Mouse (Mus musculus) CD4-positive, CD25-positive, alpha-beta regulatory T cell, adult 2 months (primary cell): ENCODE measurements at regions not wholly inside any gene's neighbourhood (a gene's known extent, or its start where the extent isn't known, plus 50 kb on each side); places are given as distances from the start of the nearest gene placed in this dataset.
"Not testable (repeated sequence)": the region's sequence is repeated elsewhere in the genome, so short reads cannot be mapped to it uniquely, and the experiment has no call there.

Source experiments
- DNase-seq: peaks from one replicate; pipeline ENCODE4 v3.0.0-alpha.2; 2012; ENCODE audit warnings: low read depth, low spot score

DNA sequence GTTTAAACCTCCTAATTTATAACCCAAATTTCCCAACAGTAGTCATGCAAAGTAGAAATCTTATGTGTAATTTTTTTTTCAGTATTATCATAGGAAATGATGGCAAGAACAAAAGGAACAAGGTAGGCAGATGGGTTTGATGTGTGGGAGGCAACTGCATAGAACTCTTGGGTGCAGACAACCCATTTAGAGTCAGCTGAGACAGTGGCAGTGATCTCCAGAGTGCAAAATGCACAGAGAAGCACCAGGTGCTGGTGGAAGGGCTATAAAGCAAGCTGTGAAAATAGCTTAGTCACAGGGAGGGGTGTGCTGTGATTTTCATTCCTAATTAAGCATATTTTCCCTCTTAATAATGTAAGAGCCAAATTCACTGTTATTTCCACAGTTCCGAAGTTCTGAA is 130.5 kb downstream of the Car2 start:
- no peak for DNase-seq

DNA sequence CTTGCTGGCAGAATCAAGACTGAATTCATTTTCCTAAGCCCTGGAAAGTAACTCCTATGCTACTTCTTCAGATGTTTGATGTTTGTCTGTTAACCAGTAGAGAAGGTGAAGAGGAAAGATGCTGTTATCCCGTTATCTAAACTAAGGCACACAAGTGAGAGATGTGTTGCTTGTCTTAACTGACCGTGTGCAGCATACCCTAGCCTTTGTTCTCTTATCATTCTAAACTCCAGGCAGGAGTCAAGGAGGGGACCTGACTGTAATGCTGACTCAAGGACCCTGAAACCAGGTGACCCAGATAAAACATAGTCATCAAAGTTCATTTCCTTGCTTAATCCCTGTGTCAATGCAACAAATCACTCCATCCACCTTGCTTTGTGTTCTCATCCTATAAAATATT is 136.7 kb downstream of the Car2 start:
- no peak for DNase-seq

DNA sequence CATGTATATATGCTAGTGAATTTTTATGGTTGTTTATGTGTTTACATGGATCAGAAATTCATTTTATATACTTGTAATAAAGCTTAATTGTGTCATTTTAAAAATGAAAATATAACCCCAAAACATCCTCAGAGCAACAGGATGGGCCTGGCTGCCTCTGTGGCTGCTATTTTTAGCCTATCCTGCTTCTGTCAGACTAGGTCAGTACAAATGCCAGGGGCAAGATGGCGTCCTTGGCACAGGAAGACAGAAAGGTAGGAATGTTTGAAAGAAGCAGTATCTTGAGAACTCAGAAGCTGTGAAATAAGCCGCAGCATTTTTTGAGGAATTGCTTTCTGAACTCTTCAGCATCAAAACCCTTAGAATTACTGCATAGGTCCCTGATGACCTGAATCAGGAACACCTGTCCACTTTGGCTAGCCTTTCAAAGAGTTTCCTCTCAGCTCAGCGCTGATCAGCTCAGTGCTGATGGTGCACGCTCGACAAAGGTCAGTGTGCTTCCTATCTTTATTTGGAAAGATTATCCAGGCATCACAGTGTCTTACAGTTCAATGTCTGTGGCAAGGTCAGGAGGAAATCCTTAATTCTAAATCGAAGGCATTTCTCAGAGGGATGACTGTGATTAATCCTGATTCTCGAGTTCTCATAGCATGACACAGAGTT is 154.9 kb downstream of the Car2 start:
- DNase-seq = no peak

DNA sequence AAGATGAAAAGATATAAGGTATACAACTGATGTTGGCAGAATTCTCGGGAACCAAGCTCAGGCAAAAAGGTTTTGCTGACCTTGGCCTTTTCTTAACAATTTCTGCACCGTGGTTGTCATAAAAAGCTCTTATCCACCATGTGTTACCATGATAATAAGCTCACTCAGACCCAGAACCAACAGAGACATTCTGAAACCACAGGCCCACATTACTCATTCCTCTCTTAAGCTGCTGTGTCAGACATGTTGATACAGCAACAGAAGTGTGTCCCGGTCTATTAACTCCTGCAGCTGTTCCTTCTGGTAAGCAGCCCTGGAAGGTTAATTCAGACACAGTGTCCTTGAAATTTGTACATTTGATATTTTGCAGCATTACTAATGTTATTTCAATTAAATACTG is 167.9 kb downstream of the Car2 start:
- no peak for DNase-seq

DNA sequence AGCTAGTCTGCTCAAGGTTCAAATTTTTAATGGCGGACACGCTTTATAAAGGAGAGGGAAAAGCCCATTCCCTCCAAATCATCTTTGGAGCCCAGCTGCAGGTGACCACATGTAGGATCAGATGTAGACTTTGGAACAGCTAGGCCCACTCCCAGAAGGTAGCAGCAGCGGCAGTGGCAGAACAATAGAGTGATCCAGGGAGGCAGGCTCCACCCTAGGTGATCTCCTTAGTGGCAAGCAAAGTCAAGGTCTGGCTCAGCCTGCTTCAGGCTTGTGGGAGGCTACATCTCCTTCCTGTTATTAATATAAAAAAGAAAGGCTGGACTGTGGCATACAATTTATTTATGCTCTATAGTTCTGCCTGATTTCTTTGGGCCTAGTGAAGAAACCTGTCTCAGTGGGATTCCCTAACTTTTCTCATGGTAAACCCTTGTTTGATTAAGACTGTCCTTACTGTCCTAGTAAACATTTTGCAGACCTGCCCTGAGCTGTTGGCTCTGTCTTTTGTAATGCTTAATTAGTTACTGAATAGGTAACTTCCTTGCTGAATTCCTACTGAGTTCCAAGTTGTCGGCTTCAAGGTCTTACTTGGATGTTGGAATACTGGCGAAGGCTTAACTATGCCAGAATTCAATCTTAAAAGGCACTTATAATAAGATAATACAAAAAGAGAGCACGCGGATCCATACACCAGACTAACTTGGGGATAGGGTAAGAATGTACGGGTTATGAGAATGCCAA is 169.6 kb downstream of the Car2 start:
- DNase-seq = not testable (repeated sequence)

DNA sequence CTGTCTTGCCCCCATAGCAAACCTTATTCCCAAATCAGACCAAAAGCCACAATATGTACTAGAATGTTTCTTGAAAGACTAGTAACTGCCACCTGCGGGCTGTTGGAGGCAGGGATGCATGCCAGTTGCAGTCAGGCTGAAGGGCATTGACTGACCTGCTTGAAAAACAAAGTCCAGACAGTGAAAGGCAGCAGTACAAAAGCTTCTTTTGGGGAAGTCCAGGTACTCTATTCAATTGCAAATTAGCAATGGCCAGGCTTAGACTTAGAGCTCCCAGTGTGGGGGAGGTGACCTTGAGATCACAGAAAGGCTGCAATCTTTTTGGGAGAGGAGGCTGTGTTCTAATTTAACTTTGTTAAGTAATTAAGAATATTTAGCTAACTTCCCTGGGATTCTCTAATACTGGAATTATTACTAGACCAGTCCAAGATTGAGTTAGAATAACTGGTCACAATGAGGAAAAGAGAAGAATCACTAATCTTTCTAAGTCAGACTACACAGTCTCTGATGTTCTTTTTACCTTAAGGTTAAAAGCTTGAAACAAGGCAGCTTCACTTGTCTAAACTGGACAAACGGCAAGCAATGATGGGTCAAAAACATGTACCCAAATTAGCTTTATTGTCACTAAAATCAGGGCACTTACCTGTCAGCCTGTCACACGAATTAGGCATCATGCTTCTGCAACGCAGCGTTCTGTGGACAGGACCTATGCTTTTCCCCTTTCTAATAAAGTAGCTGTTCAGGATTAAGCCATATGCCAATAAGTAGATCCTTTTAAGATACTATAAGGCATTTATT is 170.9 kb downstream of the Car2 start:
- DNase-seq = not testable (repeated sequence)

DNA sequence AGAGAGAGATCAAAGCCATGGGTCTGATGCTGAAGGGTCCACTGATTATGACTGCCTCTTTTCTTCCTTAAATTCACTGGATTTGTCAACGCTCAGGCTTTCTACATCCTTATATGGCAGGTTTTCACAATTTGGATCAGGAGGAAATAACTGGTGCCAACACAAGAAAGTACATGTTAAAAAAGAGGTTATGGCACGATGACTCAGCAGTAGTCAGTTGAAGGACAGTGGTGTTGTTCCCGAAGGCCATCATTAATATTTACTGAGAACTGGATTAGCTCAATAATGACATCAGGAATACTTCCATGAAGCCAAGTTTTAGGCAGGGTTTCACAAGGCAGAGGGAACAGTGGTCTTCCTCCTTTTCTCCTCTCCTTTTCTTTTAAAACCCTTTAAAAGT is 179.6 kb downstream of the Car2 start:
- DNase-seq = no peak

DNA sequence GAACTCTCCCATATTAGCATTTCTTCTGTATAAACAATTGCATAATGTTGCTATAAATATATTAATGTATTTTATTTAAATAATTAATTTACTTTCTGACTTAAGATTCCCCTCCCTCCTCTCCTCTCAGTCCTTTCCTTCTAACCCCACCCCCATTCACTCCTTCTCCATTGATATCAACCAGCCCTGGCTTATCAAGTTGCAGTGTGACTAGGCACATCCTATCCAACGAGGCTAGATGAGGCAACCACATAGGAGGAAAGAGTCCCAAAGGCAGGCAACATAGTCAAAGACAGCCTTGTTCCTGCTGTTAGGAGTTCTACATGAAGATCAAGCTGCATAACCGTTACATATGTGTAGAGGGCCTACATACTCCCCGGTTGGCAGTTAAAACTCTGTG is 182.2 kb downstream of the Car2 start:
- DNase-seq = no peak

DNA sequence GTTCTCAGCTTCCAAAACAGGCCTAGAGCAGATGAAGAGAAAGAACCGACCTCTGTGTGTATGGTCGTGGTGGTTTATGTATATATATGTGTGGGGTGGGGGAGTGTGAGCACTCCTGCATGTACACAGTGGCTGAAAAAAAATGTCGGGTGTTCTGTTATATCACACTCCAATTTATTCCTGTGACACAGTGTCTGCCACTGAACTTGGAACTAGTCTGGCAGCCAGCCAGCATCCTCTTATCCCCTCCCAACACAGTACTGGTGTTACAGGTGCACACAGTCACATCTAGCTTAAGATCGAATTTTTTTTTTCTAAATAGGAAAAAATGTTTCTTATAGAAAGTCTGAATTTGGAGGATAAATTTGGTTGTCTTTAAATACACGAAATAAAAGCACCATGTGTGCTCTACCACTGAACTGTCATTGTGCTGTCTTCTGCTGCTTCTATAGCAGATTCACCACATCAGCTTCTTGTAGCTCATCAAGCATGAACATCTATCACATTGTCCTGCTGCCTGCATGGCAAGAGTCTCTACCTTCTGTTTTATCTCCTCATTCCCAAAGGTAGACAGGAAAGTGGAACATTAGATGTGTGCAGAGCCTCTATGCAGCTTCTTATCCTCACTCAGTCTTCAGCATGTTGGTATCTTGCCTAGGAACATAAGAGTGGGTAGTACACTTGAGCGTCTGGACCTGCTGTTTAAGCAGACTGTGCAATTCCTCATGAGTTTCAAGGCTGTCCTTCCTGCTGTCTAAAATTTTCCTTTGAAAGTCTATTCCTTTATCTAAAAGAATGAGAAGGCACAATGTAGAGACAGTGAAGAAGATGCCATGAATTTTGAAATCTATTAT is 185.2 kb downstream of the Car2 start:
- DNase-seq = no peak

DNA sequence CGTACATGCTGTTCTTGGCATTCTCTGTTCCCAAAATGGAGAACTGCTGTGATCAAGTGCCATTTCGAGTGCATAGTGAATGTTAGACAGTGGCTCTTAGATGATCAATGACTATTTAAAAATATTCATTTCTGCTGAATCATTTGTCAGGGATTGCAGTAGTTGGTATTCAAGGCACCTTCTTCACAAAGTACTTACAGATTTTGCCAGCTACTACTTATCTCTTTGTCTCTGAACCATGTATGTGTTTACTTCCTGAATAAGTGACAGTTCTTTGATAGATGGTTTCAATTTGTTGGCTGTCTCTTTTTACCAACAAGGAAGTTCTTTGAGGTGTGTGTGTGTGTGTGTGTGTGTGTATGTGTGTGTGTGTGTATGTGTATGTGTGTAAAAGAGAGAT is 187.3 kb downstream of the Car2 start:
- peak; percentile 8 for DNase-seq

DNA sequence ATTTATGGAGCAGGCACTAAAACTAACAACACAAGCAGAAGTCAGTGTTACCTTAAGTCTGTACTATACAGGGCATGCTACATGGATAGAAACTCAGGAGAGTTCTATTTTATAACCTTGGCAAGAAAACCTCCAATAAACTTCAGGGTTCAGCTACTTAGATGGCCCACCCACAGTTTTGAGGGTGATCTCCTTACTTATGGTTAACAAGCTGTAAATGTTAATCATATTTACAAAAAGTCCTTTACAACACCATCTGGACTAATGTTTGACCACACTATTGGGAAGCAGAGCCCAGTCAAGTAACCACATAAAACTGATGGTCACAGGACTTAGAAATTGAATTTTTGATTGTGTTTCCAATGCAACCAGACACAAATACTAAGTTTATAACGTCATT is 187.8 kb downstream of the Car2 start:
- no peak for DNase-seq

DNA sequence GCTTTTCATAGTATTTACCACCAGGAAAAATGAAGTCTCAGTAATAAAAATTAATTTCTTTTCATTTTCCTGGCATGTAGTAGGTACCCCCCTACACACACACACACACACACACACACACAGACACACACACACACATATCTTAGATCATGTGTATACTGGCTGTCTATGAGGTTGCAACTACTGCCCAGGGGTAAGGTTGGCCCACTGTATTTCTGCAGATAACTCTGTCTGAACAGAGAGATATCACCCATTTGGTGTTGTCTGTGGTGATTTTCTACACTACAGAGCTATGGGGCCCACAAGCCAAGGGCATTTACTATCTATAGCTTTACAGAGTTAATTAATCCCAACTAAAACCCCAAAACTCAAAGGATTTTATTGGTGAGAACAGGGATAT is 188.9 kb downstream of the Car2 start:
- no peak for DNase-seq

DNA sequence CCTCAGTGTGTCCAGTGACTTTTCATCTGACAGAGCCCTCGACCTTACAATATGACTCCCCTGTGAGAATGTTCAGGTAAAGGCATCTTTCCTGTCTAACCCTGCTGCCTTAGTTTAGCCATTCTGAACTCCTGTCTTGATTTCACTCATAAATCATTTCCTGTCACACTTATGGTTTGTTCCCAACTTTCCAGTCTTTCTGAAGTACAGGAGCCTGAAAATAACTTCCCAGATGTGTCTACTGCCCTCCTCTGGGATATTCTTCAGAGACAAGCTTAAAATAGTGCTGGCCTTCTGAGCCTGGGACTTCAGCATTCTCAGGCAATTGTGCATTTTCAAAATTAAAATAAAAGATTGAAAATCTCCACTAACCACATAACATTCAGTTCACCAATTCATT is 204.1 kb downstream of the Car2 start:
- DNase-seq = no peak

DNA sequence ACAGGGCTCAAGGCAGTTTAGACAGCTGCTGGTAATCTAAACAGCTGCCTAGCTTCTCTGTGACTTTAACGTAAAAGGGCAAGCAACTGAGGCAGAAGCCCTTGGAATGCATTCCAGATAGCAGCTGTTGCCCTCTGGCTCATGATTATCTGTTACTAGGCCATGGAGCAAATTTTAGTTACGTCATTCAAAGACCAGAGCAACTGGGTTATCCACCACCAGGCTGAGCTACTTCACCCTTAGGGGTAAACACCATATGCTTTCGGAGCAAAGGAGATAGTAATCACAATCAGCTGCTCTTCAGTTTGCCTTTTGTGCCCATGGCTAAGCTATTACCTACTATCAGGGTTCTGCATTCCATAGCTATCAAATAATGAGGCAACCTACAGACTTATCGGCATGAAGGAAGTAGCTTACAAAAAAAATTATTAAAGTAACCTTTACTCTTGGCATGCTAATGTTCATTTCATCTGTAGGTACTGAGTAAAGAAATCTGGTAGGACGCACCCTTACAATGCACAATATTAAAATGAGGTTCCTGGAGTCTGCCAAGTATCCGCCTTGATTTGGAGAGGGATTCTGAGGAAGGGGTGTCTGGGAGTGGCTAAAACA is 212.2 kb downstream of the Car2 start:
- no peak for DNase-seq

DNA sequence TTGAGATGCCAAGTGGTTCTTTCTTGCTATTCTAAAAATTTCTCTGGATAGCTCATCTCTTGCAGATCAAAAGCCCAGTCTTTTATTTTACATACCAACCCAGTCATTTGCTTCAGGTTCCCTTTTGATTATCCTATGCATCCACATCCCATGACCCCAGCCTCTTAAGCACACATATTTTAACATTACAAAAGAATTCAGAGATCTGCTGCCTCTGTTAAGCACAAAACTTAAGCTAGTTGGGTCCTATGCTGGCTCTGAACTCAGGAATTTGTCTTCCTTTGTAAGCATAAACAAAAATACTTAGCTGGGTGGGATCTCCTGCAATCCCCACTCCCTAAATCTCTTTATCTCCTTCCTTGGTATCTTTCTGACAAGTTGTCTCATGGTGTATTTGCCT is 212.9 kb downstream of the Car2 start:
- DNase-seq = no peak

DNA sequence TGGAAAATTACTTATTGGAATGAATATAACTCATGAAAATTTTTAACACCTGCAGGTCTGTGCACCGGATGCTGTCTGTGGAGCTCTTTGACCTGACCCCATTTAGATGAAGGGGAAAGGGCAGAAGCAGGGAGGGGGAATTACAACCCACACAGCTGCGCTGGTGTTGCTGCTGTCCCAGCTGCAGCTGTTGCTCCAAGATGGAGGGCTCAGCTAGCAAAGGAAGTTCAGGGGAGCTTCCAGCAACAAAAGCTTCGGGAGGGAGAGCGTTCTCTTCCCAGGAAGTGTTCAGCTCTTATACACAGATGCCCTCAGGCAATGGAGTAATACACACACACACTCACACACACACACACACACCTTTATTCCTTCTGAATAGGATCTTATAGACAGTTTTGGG is 219.6 kb downstream of the Car2 start:
- no peak for DNase-seq

DNA sequence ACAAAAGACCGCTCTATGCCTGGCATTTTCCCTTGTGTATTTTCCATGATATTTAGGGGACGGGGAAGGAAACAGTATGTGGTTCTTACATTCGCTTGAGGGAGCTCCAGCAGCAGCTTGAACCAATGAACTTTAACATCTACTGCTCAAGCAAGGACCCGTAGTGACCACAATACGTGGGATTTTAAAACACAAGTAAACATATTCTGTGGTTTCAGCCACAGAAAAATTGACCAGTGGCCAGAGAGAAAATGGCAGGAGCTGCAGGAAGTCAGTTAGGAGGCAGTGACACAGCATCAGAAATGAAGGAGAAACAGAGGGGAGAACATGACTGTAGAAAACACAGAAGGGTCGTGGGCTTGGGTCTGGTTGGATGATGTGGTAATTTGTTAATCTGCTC is 220.2 kb downstream of the Car2 start:
- no peak for DNase-seq

DNA sequence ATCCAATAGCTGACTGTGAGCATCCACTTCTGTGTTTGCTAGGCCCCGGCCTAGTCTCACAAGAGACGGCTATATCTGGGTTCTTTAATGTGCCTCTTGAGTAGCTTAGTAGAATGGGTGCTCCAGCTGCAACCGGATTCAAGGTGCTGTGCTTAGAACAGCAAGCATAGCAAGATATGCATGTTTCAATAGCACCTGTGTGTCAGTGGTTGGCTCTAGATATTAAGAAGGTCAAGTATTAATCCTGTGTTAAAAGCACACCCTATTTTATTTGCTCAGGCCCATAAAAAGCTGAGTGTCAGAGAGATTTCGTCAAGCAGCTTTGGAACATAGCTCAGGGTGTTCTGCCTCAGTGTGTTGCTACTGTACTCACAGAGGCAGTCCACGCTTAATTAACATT is 221.2 kb downstream of the Car2 start:
- DNase-seq = no peak

DNA sequence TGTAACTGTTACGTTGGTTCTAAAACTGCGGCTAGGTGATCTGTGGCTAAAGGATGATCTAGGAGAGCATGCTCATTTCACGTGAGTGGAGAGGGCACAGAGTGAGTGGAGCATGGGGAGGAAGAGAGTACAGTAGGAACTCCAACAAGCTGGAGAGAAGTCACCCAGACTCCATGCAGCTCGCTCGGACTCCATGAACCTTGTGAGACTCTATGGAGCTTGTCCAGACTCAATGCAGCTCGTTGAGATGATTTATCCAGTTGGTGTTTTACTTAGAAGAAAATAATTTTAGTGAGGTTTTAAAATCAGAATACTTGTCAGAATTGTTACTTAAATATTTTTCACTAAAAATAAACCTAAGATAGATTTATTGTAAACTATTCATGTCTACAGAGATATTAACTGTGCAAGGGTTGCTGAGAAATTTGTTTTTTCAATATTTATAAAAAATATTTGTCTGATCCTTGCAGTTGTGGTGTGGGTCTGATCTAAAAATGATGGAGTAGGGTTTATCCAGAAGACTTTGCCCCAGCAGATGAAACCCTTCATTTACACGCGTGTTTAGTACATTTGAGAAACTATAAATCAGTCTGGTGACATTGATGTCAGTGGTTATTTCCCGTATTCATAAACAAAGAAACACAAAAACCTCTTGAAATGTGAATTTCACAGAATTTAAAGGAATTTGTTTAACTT is 222.3 kb downstream of the Car2 start:
- no peak for DNase-seq

DNA sequence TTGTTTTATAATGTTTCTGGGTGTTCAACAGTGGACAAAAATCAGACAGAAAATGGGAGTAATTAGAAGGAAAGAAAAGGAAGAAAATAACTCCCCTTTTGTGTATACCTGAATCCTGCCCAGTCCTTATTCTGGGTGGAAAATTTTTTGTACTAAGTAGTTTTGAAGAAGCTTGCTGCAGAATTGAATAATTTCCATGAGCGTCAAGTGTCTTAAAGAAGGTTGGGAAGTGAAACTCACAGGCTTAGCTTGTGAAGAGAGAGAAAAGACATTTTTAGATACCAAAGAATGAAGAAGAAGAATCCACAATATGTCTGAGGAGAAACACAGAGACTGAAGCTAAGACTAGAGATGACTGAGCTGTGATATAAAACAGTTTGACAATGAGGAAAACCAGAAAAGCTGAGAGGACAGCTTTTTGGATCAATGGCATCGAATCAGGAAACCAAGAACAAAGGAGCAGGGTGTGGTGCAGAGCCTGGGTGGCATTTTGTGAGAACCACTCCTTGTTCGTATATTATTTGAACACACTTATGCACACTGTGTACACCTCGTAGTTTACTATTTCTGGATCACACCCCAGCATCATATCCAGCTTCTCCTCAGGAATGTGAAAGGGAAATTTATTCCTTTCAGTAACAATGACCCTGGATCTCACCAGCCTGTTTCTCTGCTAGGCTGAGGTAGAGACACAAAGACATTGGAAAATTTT is 221.9 kb downstream of the Gm9733 start:
- DNase-seq = no peak
